Mouse (Mus musculus) heart, embryonic 12.5 days (tissue): Measurements from ENCODE around the gene Mcts2. TPM values are rescaled to one million over a fixed set of nuclear protein-coding genes. Genes with fewer than 3 reads are reported as not detected.

Experiments
- ATAC-seq: fragments of 200-750 bp; cut with Nextera tagmentation; 2 replicates; pipeline ENCODE4 v1.8.0; 2017; ENCODE audit warnings: moderate TSS enrichment, moderate library complexity; ENCODE audit not compliant: insufficient number of reproducible peaks, low FRiP score
- H3K27ac ChIP-seq: fragments of 300-500 bp; sonication (generic); 2 replicates; pipeline ENCODE4 v1.5.1; 2016; ENCODE audit warnings: mild to moderate bottlenecking, moderate library complexity; ENCODE audit not compliant: poor library complexity, severe bottlenecking
- H3K27me3 ChIP-seq: fragments of 300-500 bp; sonication (generic); replicated peaks from 2 replicates; pipeline ENCODE4 v1.6.1; 2016; ENCODE audit warnings: mild to moderate bottlenecking, moderate library complexity
- H3K36me3 ChIP-seq: fragments of 300-500 bp; sonication (generic); 2 replicates; pipeline ENCODE4 v1.6.1; 2016; ENCODE audit warnings: mild to moderate bottlenecking, moderate library complexity
- H3K4me1 ChIP-seq: fragments of 300-500 bp; sonication (generic); replicated peaks from 2 replicates; pipeline ENCODE4 v1.6.1; 2016; ENCODE audit warnings: mild to moderate bottlenecking
- H3K4me2 ChIP-seq: fragments of 300-500 bp; sonication (generic); 2 replicates; pipeline ENCODE4 v1.6.1; 2016; ENCODE audit warnings: mild to moderate bottlenecking, moderate library complexity
- H3K4me3 ChIP-seq: fragments of 300-500 bp; sonication (generic); 2 replicates; pipeline ENCODE4 v1.5.1; 2016; ENCODE audit warnings: mild to moderate bottlenecking
- H3K9ac ChIP-seq: fragments of 300-500 bp; sonication (generic); 2 replicates; pipeline ENCODE4 v1.6.1; 2016; ENCODE audit warnings: mild to moderate bottlenecking, moderate library complexity
- H3K9me3 ChIP-seq: fragments of 300-500 bp; sonication (generic); replicated peaks from 2 replicates; pipeline ENCODE4 v1.6.1; 2016; ENCODE audit warnings: mild to moderate bottlenecking, moderate library complexity
- WGBS: fragments of 180-500 bp; shearing (Covaris S2); methylation state at CpG from one replicate; pipeline ENCODE4 v1.1.7; 2016; 5-methylcytosine and 5-hydroxymethylcytosine counted together
- polyA plus RNA-seq: library from polyadenylated mRNA; unstranded; fragments of >200 nt; fragmentation: Nextera tagmentation; extraction: Ambion mirVana; gene quantifications from 2 replicates; pipeline ENCODE4 v1.2.1, GENCODE M21; 2016

Gene Mcts2
- polyA plus RNA-seq, 1 experiment from 2014 or later = 25.2 TPM

GRCm38 (mm10) chr2:152669639-152670484 lies 17.0 kb upstream of the Mcts2 start:
- peak overlapping the region; percentile 80 for H3K4me2 ChIP-seq
- peak overlapping the region; percentile 94 for H3K9ac ChIP-seq
- under 1% methylated on average over 43 of the region's 46 CpGs for WGBS
- H3K36me3 ChIP-seq = peaks cover 10% of the 10 kb centered on the region; the same call in 1 of the 2 replicates
- peaks cover 33% of the 10 kb centered on the region for H3K4me1 ChIP-seq
- peak overlapping the region; percentile 90 for H3K4me3 ChIP-seq
- peak; percentile 77 for ATAC-seq
- H3K27me3 ChIP-seq = no peaks in the 10 kb centered on the region
- H3K9me3 ChIP-seq = no peaks in the 10 kb centered on the region
- H3K27ac ChIP-seq = peak overlapping the region; percentile 87

- Histone ChIP-seq H3K9ac (peak overlapping the region; percentile 94), H3K4me2 (peak overlapping the region; percentile 80), H3K27me3 (no peaks in the 10 kb centered on the region), H3K36me3 (peaks cover 22% of the 10 kb centered on the region), H3K9me3 (no peaks in the 10 kb centered on the region), H3K27ac (peak overlapping the region; percentile 87; the same call in 1 of the 2 replicates), H3K4me3 (peak overlapping the region; percentile 90), H3K4me1 (peaks cover 45% of the 10 kb centered on the region)
- WGBS = 38% methylated on average over 9 of the region's 9 CpGs
- no peak for ATAC-seq
Observed at GRCm38 (mm10) chr2:152670983-152671641, 15.7 kb upstream of the Mcts2 start.

- peak; percentile 33 for ATAC-seq
- H3K9me3 ChIP-seq = no peaks in the 10 kb centered on the region
- WGBS = 26% methylated on average over 5 of the region's 5 CpGs
Observed at GRCm38 (mm10) chr2:152671642-152671999, 15.2 kb upstream of the Mcts2 start.

GRCm38 (mm10) chr2:152672166-152672565 lies 14.7 kb upstream of the Mcts2 start:
- peaks cover 33% of the 10 kb centered on the region for H3K36me3 ChIP-seq
- H3K4me2 ChIP-seq = peak overlapping the region; percentile 80
- H3K27ac ChIP-seq = no peak overlapping the region
- H3K9me3 ChIP-seq = no peaks in the 10 kb centered on the region
- H3K27me3 ChIP-seq = no peaks in the 10 kb centered on the region
- H3K4me3 ChIP-seq = peak overlapping the region; percentile 90; the same call in 1 of the 2 replicates
- no peak for ATAC-seq
- peaks cover 45% of the 10 kb centered on the region for H3K4me1 ChIP-seq
- WGBS = 90% methylated on average over 12 of the region's 12 CpGs
- H3K9ac ChIP-seq = peak overlapping the region; percentile 1; the same call in 1 of the 2 replicates

More at GRCm38 (mm10) chr2:152671642-152671999, 15.2 kb upstream of the Mcts2 start:
- Histone ChIP-seq H3K4me1 (peaks cover 45% of the 10 kb centered on the region), H3K27ac (0 out of 2 replicates have a peak overlapping the region, but pooled peaks have one; percentile 16), H3K27me3 (no peaks in the 10 kb centered on the region), H3K9ac (peak overlapping the region; percentile 94), H3K36me3 (peaks cover 28% of the 10 kb centered on the region), H3K4me2 (peak overlapping the region; percentile 80), H3K4me3 (peak overlapping the region; percentile 90)

GRCm38 (mm10) chr2:152674148-152674547 lies 12.7 kb upstream of the Mcts2 start:
- peaks cover 50% of the 10 kb centered on the region for H3K36me3 ChIP-seq
- H3K27me3 ChIP-seq = no peaks in the 10 kb centered on the region
- H3K4me3 ChIP-seq = no peak overlapping the region
- ATAC-seq = no peak
- 73% methylated on average over 11 of the region's 11 CpGs for WGBS
- H3K4me1 ChIP-seq = peaks cover 45% of the 10 kb centered on the region
- H3K9me3 ChIP-seq = no peaks in the 10 kb centered on the region
- no peak overlapping the region for H3K27ac ChIP-seq
- H3K9ac ChIP-seq = no peak overlapping the region
- H3K4me2 ChIP-seq = no peak overlapping the region; the same call in 1 of the 2 replicates

- Histone ChIP-seq H3K9me3 (no peaks in the 10 kb centered on the region), H3K4me3 (no peak overlapping the region), H3K27ac (no peak overlapping the region; the same call in 1 of the 2 replicates), H3K4me1 (peaks cover 52% of the 10 kb centered on the region), H3K4me2 (no peak overlapping the region), H3K27me3 (no peaks in the 10 kb centered on the region), H3K9ac (no peak overlapping the region), H3K36me3 (peaks cover 62% of the 10 kb centered on the region)
- ATAC-seq = no peak
- 77% methylated on average over 13 of the region's 13 CpGs for WGBS
Observed at GRCm38 (mm10) chr2:152675252-152675791, 11.5 kb upstream of the Mcts2 start.

- Histone ChIP-seq H3K27me3 (no peaks in the 10 kb centered on the region), H3K9ac (no peak overlapping the region), H3K4me1 (peaks cover 32% of the 10 kb centered on the region), H3K4me3 (no peak overlapping the region), H3K27ac (no peak overlapping the region), H3K4me2 (no peak overlapping the region), H3K36me3 (peaks cover 81% of the 10 kb centered on the region), H3K9me3 (no peaks in the 10 kb centered on the region)
- 68% methylated on average over 3 of the region's 3 CpGs for WGBS
- ATAC-seq = no peak
Observed at GRCm38 (mm10) chr2:152678302-152678701, 8.5 kb upstream of the Mcts2 start.

- ATAC-seq = no peak
- Histone ChIP-seq H3K27ac (no peak overlapping the region), H3K4me1 (peaks cover 31% of the 10 kb centered on the region), H3K4me2 (no peak overlapping the region), H3K4me3 (no peak overlapping the region), H3K27me3 (no peaks in the 10 kb centered on the region), H3K9me3 (no peaks in the 10 kb centered on the region), H3K9ac (no peak overlapping the region), H3K36me3 (peaks cover 87% of the 10 kb centered on the region)
- WGBS = 91% methylated on average over 5 of the region's 5 CpGs
Observed at GRCm38 (mm10) chr2:152678925-152679324, 7.9 kb upstream of the Mcts2 start.

GRCm38 (mm10) chr2:152679701-152680355 lies 7.0 kb upstream of the Mcts2 start:
- Histone ChIP-seq H3K9ac (peak overlapping the region; percentile 19; the same call in 1 of the 2 replicates), H3K27ac (0 out of 2 replicates have a peak overlapping the region, but pooled peaks have one; percentile 41), H3K4me2 (no peak overlapping the region), H3K27me3 (no peaks in the 10 kb centered on the region), H3K9me3 (no peaks in the 10 kb centered on the region; the same call in 1 of the 2 replicates), H3K36me3 (peaks cover 96% of the 10 kb centered on the region), H3K4me3 (no peak overlapping the region), H3K4me1 (peaks cover 26% of the 10 kb centered on the region)
- no peak for ATAC-seq
- WGBS = 81% methylated on average over 8 of the region's 8 CpGs

GRCm38 (mm10) chr2:152683086-152683485 lies 3.7 kb upstream of the Mcts2 start:
- 90% methylated on average over 5 of the region's 5 CpGs for WGBS
- peaks cover 23% of the 10 kb centered on the region for H3K4me1 ChIP-seq
- H3K27ac ChIP-seq = no peak overlapping the region
- peaks cover 13% of the 10 kb centered on the region; the same call in 1 of the 2 replicates for H3K9me3 ChIP-seq
- ATAC-seq = no peak
- H3K9ac ChIP-seq = no peak overlapping the region
- no peak overlapping the region for H3K4me2 ChIP-seq
- H3K36me3 ChIP-seq = peaks cover 97% of the 10 kb centered on the region
- H3K4me3 ChIP-seq = no peak overlapping the region
- no peaks in the 10 kb centered on the region for H3K27me3 ChIP-seq
